Mouse (Mus musculus) erythroblast, adult 5-6 weeks (primary cell): Measurements from ENCODE around the gene Olfr1344. TPM values are rescaled to one million over a fixed set of nuclear protein-coding genes. Genes with fewer than 3 reads are reported as not detected.
"Not testable (repeated sequence)": the region's sequence is repeated elsewhere in the genome, so short reads cannot be mapped to it uniquely, and the experiment has no call there.

ENCODE experiments used
- ATAC-seq: replicated peaks from 2 replicates; pipeline ENCODE4 v1.8.0; 2016; ENCODE audit warnings: moderate number of reproducible peaks, mild to moderate bottlenecking, moderate TSS enrichment, inconsistent platforms; ENCODE audit not compliant: poor library complexity, low FRiP score, severe bottlenecking
- total RNA-seq, 2 experiments: library from RNA; stranded (forward) in 1 of 2; stranded (reverse) in 1 of 2; fragments of 150-400 nt in 1 of 2; fragments of 200-764, 138-1000 nt in 1 of 2; gene quantifications; 2 replicates each; pipeline versions ENCODE4 v1.2.3 to v1.2.4; 2015 to 2017; ENCODE audit warnings: low replicate concordance in 2 of 2

Olfr1344 gene
- not detected in 2 replicates for total RNA-seq (2015; ENCODE audit: low replicate concordance)
- not detected in 2 replicates for total RNA-seq (2017; ENCODE audit: low replicate concordance)

- ATAC-seq, result no peak
Observed at GRCm38 (mm10) chr7:6438388-6438787, at the start of gene Olfr1344. Olfr1344 (plus strand) TSS chr7:6438688.

- ATAC-seq, result no peak
Observed at GRCm38 (mm10) chr7:6388971-6389370, 49.5 kb upstream of the Olfr1344 start.

GRCm38 (mm10) chr7:6389449-6389848 is 49.0 kb upstream of the Olfr1344 start:
- no peak for ATAC-seq

GRCm38 (mm10) chr7:6397996-6398975 is 40.2 kb upstream of the Olfr1344 start, which contains the start of gene Smim17:
Smim17 (plus strand) TSS chr7:6398715.
- no peak for ATAC-seq

- ATAC-seq, result no peak
Observed at GRCm38 (mm10) chr7:6410043-6410442, 28.4 kb upstream of the Olfr1344 start, which contains the start of gene Gm20715. Gm20715 (plus strand) TSS chr7:6410277.

- ATAC-seq, result no peak
Observed at GRCm38 (mm10) chr7:6414626-6415441, 23.7 kb upstream of the Olfr1344 start.

- ATAC-seq, result no peak
Observed at GRCm38 (mm10) chr7:6415442-6415787, 23.1 kb upstream of the Olfr1344 start.

- no peak for ATAC-seq
Observed at GRCm38 (mm10) chr7:6419894-6420293, 18.6 kb upstream of the Olfr1344 start.

GRCm38 (mm10) chr7:6429381-6429780 is 9.1 kb upstream of the Olfr1344 start:
- no peak for ATAC-seq

GRCm38 (mm10) chr7:6430342-6430741 is 8.1 kb upstream of the Olfr1344 start:
- no peak for ATAC-seq

- ATAC-seq, result no peak
Observed at GRCm38 (mm10) chr7:6441173-6441572, 2.7 kb downstream of the Olfr1344 start.

- ATAC-seq, result no peak
Observed at GRCm38 (mm10) chr7:6447771-6448170, 9.3 kb downstream of the Olfr1344 start.

GRCm38 (mm10) chr7:6455868-6456267 is 17.4 kb downstream of the Olfr1344 start, which contains the start of gene Olfr1336:
Olfr1336 (plus strand) TSS chr7:6456168.
- no peak for ATAC-seq

GRCm38 (mm10) chr7:6456399-6456798 is 17.9 kb downstream of the Olfr1344 start:
- ATAC-seq, result no peak

- no peak for ATAC-seq
Observed at GRCm38 (mm10) chr7:6466951-6467350, 28.5 kb downstream of the Olfr1344 start, which contains the start of gene Olfr1346. Olfr1346 (plus strand) TSS chr7:6467101.

GRCm38 (mm10) chr7:6477633-6478032 is 39.1 kb downstream of the Olfr1344 start:
- ATAC-seq, result not testable (repeated sequence)

GRCm38 (mm10) chr7:6486841-6487240 is 48.4 kb downstream of the Olfr1344 start, which contains the start of gene Olfr5:
Olfr5 (minus strand) TSS chr7:6486941.
- ATAC-seq, result no peak
